ENCODE assay signal across 9 mouse cellular contexts in genomic region chr7:45433835-45434202, GRCm38 (mm10). TPM values are rescaled to one million over a fixed set of nuclear protein-coding genes. Genes with fewer than 3 reads are reported as not detected.
A peak's percentile ranks its signal among the peaks of the same experiment; 100 is the strongest.
DNase-seq lines count a peak whose midpoint lies in the region; ATAC-seq and TF ChIP-seq lines count a peak whose summit lies in the region.
"Had no signal": no experiment of that assay in that cellular context is flagged by ENCODE, and none has a peak within 500 bp of the region (broad histone marks: within the 10 kb centered on the region; RNA-seq: fewer than 3 reads in every experiment).

No protein-coding gene starts in this region.

- no peak for ATAC-seq in heart, embryonic 13.5 days (ENCODE audit: extremely low read depth, insufficient number of reproducible peaks, low FRiP score, low TSS enrichment)
- ATAC-seq in G1E (ENCODE audit: extremely low read depth, insufficient number of reproducible peaks, low FRiP score, poor library complexity, severe bottlenecking) = no peak
- no peak for ATAC-seq in heart, postnatal 0 days (ENCODE audit: insufficient read depth, low read depth)

- H3K79me2 ChIP-seq in macrophage (ENCODE audit: inconsistent target) = peaks cover 44% of the 10 kb centered on the region

- peak overlapping the region; percentile 80 for H3K4me3 ChIP-seq in heart, embryonic 13.5 days
- peak overlapping the region; percentile 73 for H3K4me3 ChIP-seq in G1E (ENCODE audit: low read depth, low read length)
- peak overlapping the region; percentile 58 for H3K4me3 ChIP-seq in heart, postnatal 0 days (ENCODE audit: low read depth, low read length)
- H3K4me3 ChIP-seq in macrophage (ENCODE audit: inconsistent target) = peak overlapping the region; percentile 99

- peaks cover 45% of the 10 kb centered on the region for H3K4me1 ChIP-seq in heart, embryonic 13.5 days
- peaks cover 81% of the 10 kb centered on the region for H3K4me1 ChIP-seq in G1E (ENCODE audit: insufficient read depth, low read depth, low read length)
- peaks cover 29% of the 10 kb centered on the region for H3K4me1 ChIP-seq in heart, postnatal 0 days (ENCODE audit: control insufficient read depth, insufficient read depth)

- peak overlapping the region; percentile 90 for H3K27ac ChIP-seq in heart, embryonic 13.5 days (replicated peaks)
- peak overlapping the region; percentile 91 for H3K27ac ChIP-seq in heart, postnatal 0 days (ENCODE audit: low read depth)
- H3K27ac ChIP-seq in macrophage = peak overlapping the region; percentile 68

- 4% methylated on average over 7 of the region's 7 CpGs for WGBS in heart, embryonic 13.5 days
- WGBS in heart, postnatal 0 days = under 1% methylated on average over 7 of the region's 7 CpGs
- WGBS in macrophage (ENCODE audit: missing documents) = 0% methylated on average over 7 of the region's 7 CpGs

- H3K9ac ChIP-seq in heart, embryonic 13.5 days = peak overlapping the region; percentile 92
- H3K9ac ChIP-seq in heart, postnatal 0 days (replicated peaks; ENCODE audit: low read depth, low read length) = peak overlapping the region; percentile 72

- TF ChIP-seq EP300 in heart, postnatal 0 days (IDR thresholded peaks at IDR 0.05; ENCODE audit: low read depth) = no peak

- DNase-seq in heart, postnatal 14 days = no peak
- no peak for DNase-seq in G1E (ENCODE audit: low spot score)
- no peak for DNase-seq in heart, postnatal 0 days (ENCODE audit: low spot score)
- no peak for DNase-seq in urinary bladder, postnatal 36 days (ENCODE audit: low spot score in 2 of 2)
- DNase-seq in cerebellum, postnatal 10 days = no peak
- no peak for DNase-seq in cerebellum, postnatal 25 days

- H3K4me2 ChIP-seq in heart, embryonic 13.5 days = peak overlapping the region; percentile 97
- H3K4me2 ChIP-seq in heart, postnatal 0 days (ENCODE audit: low read depth, low read length) = peak overlapping the region; percentile 94

- intact Hi-C loops in heart, postnatal 14 days (cut with DNase I) = loop anchor here (2.0 kb wide), 1 partner anchor 27 kb away; no protein-coding TSS in a partner anchor

- no peaks in the 10 kb centered on the region for H3K9me3 ChIP-seq in heart, embryonic 13.5 days
- H3K9me3 ChIP-seq in G1E (replicated peaks) = no peaks in the 10 kb centered on the region
- H3K9me3 ChIP-seq in heart, postnatal 0 days (replicated peaks; ENCODE audit: control insufficient read depth, low read length) = no peaks in the 10 kb centered on the region

- peaks cover 44% of the 10 kb centered on the region for H3K36me3 ChIP-seq in heart, embryonic 13.5 days
- H3K36me3 ChIP-seq in G1E (replicated peaks) = peaks cover 74% of the 10 kb centered on the region
- H3K36me3 ChIP-seq in heart, postnatal 0 days (replicated peaks; ENCODE audit: control insufficient read depth, insufficient read depth, low read length) = peaks cover 10% of the 10 kb centered on the region
- peaks cover 7% of the 10 kb centered on the region; the same call in 1 of the 2 replicates for H3K36me3 ChIP-seq in macrophage (ENCODE audit: inconsistent target)

- no peaks in the 10 kb centered on the region for H3K27me3 ChIP-seq in heart, embryonic 13.5 days (replicated peaks)
- H3K27me3 ChIP-seq in G1E (ENCODE audit: insufficient read depth, low read length) = no peaks in the 10 kb centered on the region
- no peaks in the 10 kb centered on the region for H3K27me3 ChIP-seq in heart, postnatal 0 days (ENCODE audit: control insufficient read depth, insufficient read depth, low read length)

- TF ChIP-seq CTCF in G1E (IDR thresholded peaks at IDR 0.05; ENCODE audit: low read depth, low read length) = no peak
- TF ChIP-seq CTCF in heart, postnatal 0 days (IDR thresholded peaks at IDR 0.05; ENCODE audit: low read depth) = no peak

RNA-seq across cellular contexts. Expression of gene Gys1, which starts 0.8 kb away (rescaled TPM):
- 91.8 and 95.3 TPM in 2 replicates for polyA plus RNA-seq in heart, embryonic 13.5 days (2015; fragmentation: Nextera tagmentation; extraction: Ambion mirVana)
- total RNA-seq in heart, postnatal 14 days (2021) = 10 to 100 TPM; 86.1 to 90.2 TPM
- total RNA-seq in G1E (2014; fragmentation: Nextera tagmentation) (39.4 and 44.8 TPM in 2 replicates), G1E (2017) (18.8 and 22.1 TPM in 2 replicates)
- polyA plus RNA-seq in G1E (2012) (34.3 and 36.7 TPM in 2 replicates), macrophage (2018) (7.1 to 9.5 TPM (median 7.3 TPM) in 3 replicates)
- total RNA-seq in heart, postnatal 0 days (2014; rRNA removed; ENCODE audit: low replicate concordance) = 109 and 123 TPM in 2 replicates
- 68.3 and 70.4 TPM in 2 replicates for polyA plus RNA-seq in heart, postnatal 0 days (2015; fragmentation: Nextera tagmentation; extraction: Ambion mirVana)
- 10 to 100 TPM in 12 of 26 experiments, 1 to 10 TPM in 14; 1.6 to 23.1 (median 8.5) TPM for total RNA-seq in macrophage (2018; cell fraction: chromatin; rRNA removed)
- 1 to 10 TPM; 5.4 to 9.4 (median 7.9) TPM for total RNA-seq in macrophage (2018; cell fraction: cytosol; rRNA removed)
- total RNA-seq in macrophage (2018; cell fraction: nucleus; rRNA removed) = 10 to 100 TPM in 5 of 26 experiments, 1 to 10 TPM in 21; 3.2 to 14.5 (median 7.7) TPM

RNA-seq across cellular contexts. Expression of gene Ruvbl2, which starts 4.1 kb away (rescaled TPM):
- 80.6 and 85.6 TPM in 2 replicates for polyA plus RNA-seq in heart, embryonic 13.5 days (2015; fragmentation: Nextera tagmentation; extraction: Ambion mirVana)
- 10 to 100 TPM; 25.3 to 26.3 TPM for total RNA-seq in heart, postnatal 14 days (2021)
- total RNA-seq in G1E (2014; fragmentation: Nextera tagmentation) (255 and 345 TPM in 2 replicates), G1E (2017) (139 and 167 TPM in 2 replicates)
- polyA plus RNA-seq in G1E (2012) (639 and 877 TPM in 2 replicates), macrophage (2018) (14.9 to 41.5 TPM (median 18.7 TPM) in 3 replicates)
- 76.9 and 106 TPM in 2 replicates for total RNA-seq in heart, postnatal 0 days (2014; rRNA removed; ENCODE audit: low replicate concordance)
- polyA plus RNA-seq in heart, postnatal 0 days (2015; fragmentation: Nextera tagmentation; extraction: Ambion mirVana) = 31.0 and 34.2 TPM in 2 replicates
- 10 to 100 TPM in 8 of 26 experiments, 1 to 10 TPM in 18; 1.1 to 17.1 (median 8.7) TPM for total RNA-seq in macrophage (2018; cell fraction: chromatin; rRNA removed)
- total RNA-seq in macrophage (2018; cell fraction: cytosol; rRNA removed) = 10 to 100 TPM; 11.6 to 25.0 (median 18.3) TPM
- 10 to 100 TPM in 3 of 26 experiments, 1 to 10 TPM in 23; 3.4 to 16.9 (median 6.7) TPM for total RNA-seq in macrophage (2018; cell fraction: nucleus; rRNA removed)

RNA-seq across cellular contexts. Expression of gene Lhb, which starts 13.2 kb away (rescaled TPM):
- polyA plus RNA-seq in heart, embryonic 13.5 days (2015; fragmentation: Nextera tagmentation; extraction: Ambion mirVana) = not detected in 2 replicates
- total RNA-seq in heart, postnatal 14 days (2021) = not detected
- total RNA-seq in G1E (2014; fragmentation: Nextera tagmentation) (not detected in 2 replicates), G1E (2017) (not detected in 2 replicates)
- polyA plus RNA-seq in G1E (2012) (not detected in 2 replicates), macrophage (2018) (not detected in 3 replicates)
- 0.27 TPM in 1 of 2 replicates, not detected in the other for total RNA-seq in heart, postnatal 0 days (2014; rRNA removed; ENCODE audit: low replicate concordance)
- not detected in 2 replicates for polyA plus RNA-seq in heart, postnatal 0 days (2015; fragmentation: Nextera tagmentation; extraction: Ambion mirVana)
- total RNA-seq in macrophage (2018; cell fraction: chromatin; rRNA removed) = not detected
- total RNA-seq in macrophage (2018; cell fraction: cytosol; rRNA removed) = not detected
- not detected for total RNA-seq in macrophage (2018; cell fraction: nucleus; rRNA removed)
- total RNA-seq: common myeloid progenitor, adult 5-6 weeks had no signal

RNA-seq across cellular contexts. Expression of gene Ntf5, which starts 20.3 kb away (rescaled TPM):
- polyA plus RNA-seq in heart, embryonic 13.5 days (2015; fragmentation: Nextera tagmentation; extraction: Ambion mirVana) = 1.6 and 1.8 TPM in 2 replicates
- total RNA-seq in heart, postnatal 14 days (2021) = under 1 TPM in 1 of 2 experiments, not detected in 1; 0.14 TPM
- total RNA-seq in G1E (2014; fragmentation: Nextera tagmentation) = not detected in 2 replicates
- 0.23 and 0.60 TPM in 2 replicates for total RNA-seq in G1E (2017)
- polyA plus RNA-seq in G1E (2012) = 0.16 and 0.33 TPM in 2 replicates
- 2.2 TPM in 1 of 2 replicates, not detected in the other for total RNA-seq in heart, postnatal 0 days (2014; rRNA removed; ENCODE audit: low replicate concordance)
- polyA plus RNA-seq in heart, postnatal 0 days (2015; fragmentation: Nextera tagmentation; extraction: Ambion mirVana) = 0.15 and 0.21 TPM in 2 replicates
- not detected for total RNA-seq in macrophage (2018; cell fraction: chromatin; rRNA removed)
- total RNA-seq in macrophage (2018; cell fraction: cytosol; rRNA removed) = not detected
- not detected for total RNA-seq in macrophage (2018; cell fraction: nucleus; rRNA removed)
- polyA plus RNA-seq in macrophage (2018) = not detected in 3 replicates
- total RNA-seq: common myeloid progenitor, adult 5-6 weeks had no signal

RNA-seq across cellular contexts. Expression of gene Ftl1, which starts 25.9 kb away (rescaled TPM):
- polyA plus RNA-seq in heart, embryonic 13.5 days (2015; fragmentation: Nextera tagmentation; extraction: Ambion mirVana) = 5,089 and 5,516 TPM in 2 replicates
- 100 to 1,000 TPM; 231 to 265 TPM for total RNA-seq in heart, postnatal 14 days (2021)
- total RNA-seq in G1E (2014; fragmentation: Nextera tagmentation) (2,893 and 3,214 TPM in 2 replicates), G1E (2017) (4,307 and 4,361 TPM in 2 replicates)
- polyA plus RNA-seq in G1E (2012) (6,399 and 6,975 TPM in 2 replicates), macrophage (2018) (15,351 to 37,573 TPM (median 32,957 TPM) in 3 replicates)
- total RNA-seq in heart, postnatal 0 days (2014; rRNA removed; ENCODE audit: low replicate concordance) = 1,107 and 1,211 TPM in 2 replicates
- 2,163 and 2,221 TPM in 2 replicates for polyA plus RNA-seq in heart, postnatal 0 days (2015; fragmentation: Nextera tagmentation; extraction: Ambion mirVana)
- total RNA-seq in macrophage (2018; cell fraction: chromatin; rRNA removed) = 1,000 to 10,000 TPM in 17 of 26 experiments, 100 to 1,000 TPM in 9; 394 to 2,185 (median 1,126) TPM
- total RNA-seq in macrophage (2018; cell fraction: cytosol; rRNA removed) = over 10,000 TPM; 22,605 to 41,733 (median 29,198) TPM
- total RNA-seq in macrophage (2018; cell fraction: nucleus; rRNA removed) = 1,000 to 10,000 TPM; 1,882 to 6,751 (median 4,081) TPM
